Mouse (Mus musculus) stomach, adult 2 months (tissue): ENCODE measurements around the gene Ccr4. TPM values are rescaled to one million over a fixed set of nuclear protein-coding genes. Genes with fewer than 3 reads are reported as not detected.

ENCODE experiments used
- polyA plus RNA-seq: library from polyadenylated mRNA; depleted of rRNA; stranded (reverse); fragments of >200 nt; gene quantifications from 2 replicates; pipeline ENCODE4 v1.2.3, GENCODE M21; 2012; rRNA removed

Ccr4 gene
- 0.06 and 0.13 TPM in 2 replicates for polyA plus RNA-seq

DNA sequence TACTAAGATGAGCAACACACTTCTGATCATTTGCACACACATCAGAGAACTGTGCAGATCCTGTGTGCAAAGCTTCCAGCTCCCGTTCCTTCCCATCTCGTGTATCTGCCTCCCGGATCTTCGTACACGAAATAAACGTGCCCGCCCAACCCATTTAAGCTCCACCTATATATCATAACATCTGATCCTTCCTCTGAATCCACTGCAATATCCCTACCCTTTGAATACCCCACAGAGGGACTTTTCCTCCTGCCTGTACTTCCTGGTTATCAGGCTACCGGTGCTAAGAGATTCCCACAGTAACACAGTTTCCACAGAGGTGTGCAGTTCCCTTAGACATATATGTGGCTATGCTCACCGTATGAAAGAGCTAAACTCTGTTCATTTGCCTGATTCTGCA, at the start of gene Ccr4:
Ccr4 (minus strand) TSS at position 101 of the 400 bp plus-strand sequence.

DNA sequence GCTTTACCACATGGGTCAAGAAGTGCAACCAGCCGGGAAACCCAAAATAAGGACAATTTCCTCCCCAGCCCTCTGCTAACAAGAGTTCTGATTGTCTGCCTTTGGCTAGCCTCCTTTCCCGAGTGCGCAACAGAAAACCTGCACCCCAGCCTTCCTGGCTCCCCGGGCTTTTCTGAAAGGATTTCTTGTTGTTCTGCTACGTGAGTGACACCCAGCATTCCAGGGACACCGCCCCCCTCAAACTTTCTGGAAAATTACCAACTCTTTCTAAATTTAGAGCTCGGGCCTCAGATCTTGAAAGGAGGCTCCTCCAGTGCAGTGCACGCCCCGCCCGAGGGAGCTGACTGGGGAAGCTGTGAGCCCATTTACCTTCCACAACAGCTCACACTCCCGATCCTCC, 10.6 kb upstream of the Ccr4 start, which contains the start of gene C130032M10Rik:
C130032M10Rik (plus strand) TSS at position 334 of the 400 bp plus-strand sequence.

Other genes with a start within 250 kb of the Ccr4 start
- gene Bcl2a1c, start 174.8 kb downstream of the Ccr4 start, polyA plus RNA-seq = not detected in 2 replicates
- gene Crtap, start 114.2 kb downstream of the Ccr4 start, polyA plus RNA-seq = 34.3 and 82.7 TPM in 2 replicates
- 23.7 and 24.2 TPM in 2 replicates for gene Glb1, start 103.8 kb downstream of the Ccr4 start, polyA plus RNA-seq
- 2.1 and 3.0 TPM in 2 replicates for gene Tmppe, start 103.8 kb downstream of the Ccr4 start, polyA plus RNA-seq
- not detected in 2 replicates for gene C130032M10Rik, start 10.8 kb upstream of the Ccr4 start, polyA plus RNA-seq
- not detected in 2 replicates for gene Trim71, start 59.5 kb upstream of the Ccr4 start, polyA plus RNA-seq
- 6.0 and 8.6 TPM in 2 replicates for gene Cnot10, start 135.3 kb upstream of the Ccr4 start, polyA plus RNA-seq
- 3.9 and 7.0 TPM in 2 replicates for gene Dync1li1, start 183.9 kb upstream of the Ccr4 start, polyA plus RNA-seq
- gene Cmtm6, start 226.2 kb upstream of the Ccr4 start, polyA plus RNA-seq = 17.7 and 18.3 TPM in 2 replicates